Mouse (Mus musculus) cerebellum, adult 11 months (tissue): ENCODE data around the gene Onecut3.
A peak's percentile ranks its signal among the peaks of the same experiment; 100 is the strongest.

Source experiments
- DNase-seq: peaks from one replicate; pipeline ENCODE4 v3.0.0; 2022

Gene Onecut3

DNA sequence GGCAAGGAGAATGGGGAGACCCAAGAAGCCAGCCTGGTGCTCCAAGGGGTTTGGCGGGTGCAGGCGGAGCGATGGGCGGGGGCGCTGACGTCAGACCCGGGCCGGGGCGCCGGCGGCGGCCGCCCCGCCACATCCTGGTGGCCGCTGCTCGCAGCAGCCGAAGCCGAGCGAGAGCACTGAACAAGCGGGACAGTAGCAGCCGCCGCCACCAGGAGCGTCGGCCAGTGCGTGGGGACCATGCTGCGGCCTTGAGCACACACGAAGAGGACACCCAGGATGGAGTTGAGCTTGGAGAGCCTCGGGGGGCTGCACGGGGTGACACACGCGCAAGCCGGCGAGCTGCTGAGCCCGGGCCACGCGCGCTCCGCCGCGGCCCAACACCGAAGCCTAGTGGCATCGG, at the start of gene Onecut3:
Gene Onecut3, plus strand, starts transcription at position 104 of the 400 bp plus-strand sequence.
- DNase-seq: no peak

DNA sequence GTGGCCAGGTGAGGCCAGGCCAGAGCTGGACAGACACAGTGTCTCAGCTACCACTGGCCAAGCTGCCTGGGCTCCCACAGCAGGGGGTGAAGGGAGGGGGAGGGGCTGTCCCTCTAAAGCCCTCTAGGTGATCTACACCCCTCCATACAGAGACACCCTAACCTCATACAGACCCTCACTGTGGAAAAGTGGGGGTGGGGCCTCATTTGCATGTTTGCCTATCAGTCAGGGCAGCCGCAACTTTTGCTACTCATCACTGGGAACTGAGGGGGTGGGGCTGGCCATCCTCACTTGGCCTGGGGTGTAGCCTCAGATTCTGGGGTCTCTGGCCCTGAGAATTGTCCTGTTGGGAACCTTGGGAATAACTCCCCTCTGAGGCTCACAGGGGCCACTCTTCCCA, 49.6 kb upstream of the Onecut3 start:
- DNase-seq: no peak

DNA sequence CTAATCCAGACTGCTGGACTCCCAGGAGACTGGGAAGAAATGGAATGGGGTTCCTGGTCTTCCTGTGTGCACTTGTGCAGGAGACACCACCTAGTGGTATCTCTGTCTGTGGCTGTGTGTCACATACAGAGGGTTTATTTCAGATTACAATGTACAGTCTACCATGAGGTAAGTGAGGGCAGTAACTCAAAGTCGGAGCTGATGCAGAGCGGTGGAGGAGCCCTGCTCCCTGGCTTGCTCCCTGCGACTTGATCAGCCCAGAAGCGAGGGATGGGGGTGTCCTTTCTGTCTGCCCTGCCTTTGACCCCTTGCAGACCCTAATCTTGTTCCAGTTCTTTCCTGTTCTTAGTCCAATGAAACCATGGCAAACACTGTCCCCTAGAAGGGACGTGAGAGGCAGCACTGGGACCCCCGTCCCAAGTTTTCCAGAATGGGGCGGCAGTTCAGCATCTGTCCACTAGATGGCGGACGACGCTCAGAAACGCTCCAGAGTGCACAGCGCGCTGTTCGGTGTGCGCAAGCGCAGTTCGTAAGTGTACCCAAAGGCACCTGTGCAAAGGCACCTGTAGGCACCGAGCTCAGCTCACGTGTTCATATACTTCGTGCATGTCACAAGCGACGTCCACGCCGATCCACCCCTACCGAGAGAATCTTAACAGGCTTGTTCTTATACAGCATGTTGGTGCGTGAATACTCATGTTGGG, 48.6 kb upstream of the Onecut3 start:
- peak; percentile 80 for DNase-seq

DNA sequence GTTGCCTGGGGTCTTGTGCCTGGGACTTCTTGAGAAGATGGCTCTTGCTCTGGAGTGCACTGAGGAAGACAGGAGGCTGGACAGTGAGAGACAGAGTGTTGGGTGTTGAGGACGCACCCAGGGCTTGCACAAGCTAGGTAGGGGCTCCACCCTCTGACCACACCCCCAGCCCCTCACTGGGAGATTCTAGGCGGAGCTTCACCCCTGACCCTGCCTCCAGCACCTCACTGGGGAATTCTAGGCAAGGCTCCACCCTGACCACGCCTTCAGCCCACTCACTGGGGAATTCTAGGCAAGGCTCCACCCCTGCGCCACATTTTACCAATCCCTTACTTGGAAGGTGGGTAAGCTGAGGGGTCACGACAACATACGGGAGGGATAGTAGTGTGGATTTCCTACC, 44.0 kb upstream of the Onecut3 start:
- no peak for DNase-seq

DNA sequence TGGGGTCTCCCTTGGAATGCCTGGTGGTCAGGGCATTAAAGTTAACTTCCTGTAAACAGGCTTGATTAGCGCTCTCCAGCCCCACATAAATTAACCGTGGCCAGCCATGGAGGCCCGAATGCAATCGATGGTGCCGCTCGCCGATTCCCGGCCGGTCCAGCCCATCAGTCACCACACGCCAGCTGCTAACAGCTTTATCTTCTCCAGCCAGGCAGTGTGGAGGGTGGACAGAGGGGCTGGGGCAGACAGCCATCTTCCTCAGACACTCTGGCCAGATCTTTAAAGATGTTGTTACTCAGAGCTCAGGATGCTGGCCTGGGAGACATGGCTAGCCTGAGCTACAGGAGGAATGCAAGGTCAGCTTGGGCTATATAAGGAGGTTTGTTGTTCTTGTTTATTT, 41.0 kb upstream of the Onecut3 start:
- DNase-seq: no peak

DNA sequence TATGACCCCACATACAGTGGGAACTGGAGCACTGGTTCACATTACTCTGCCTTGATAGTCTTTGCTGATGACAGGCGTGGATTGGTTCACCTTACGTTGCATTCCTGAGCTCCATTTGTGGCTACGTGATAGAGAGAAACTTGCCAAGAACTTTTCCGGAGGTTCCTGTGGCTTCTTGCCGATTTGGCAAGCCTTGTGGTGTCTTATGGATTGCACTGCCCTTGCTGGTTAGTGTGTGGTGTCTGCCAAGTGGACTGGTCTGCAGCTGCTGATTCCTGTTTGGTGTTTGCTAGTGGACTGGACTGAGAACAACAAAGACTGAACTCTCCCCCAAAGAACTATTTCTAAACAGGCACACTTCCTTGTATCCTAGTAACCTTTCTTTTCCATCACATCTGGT, 39.9 kb upstream of the Onecut3 start:
- DNase-seq: no peak

DNA sequence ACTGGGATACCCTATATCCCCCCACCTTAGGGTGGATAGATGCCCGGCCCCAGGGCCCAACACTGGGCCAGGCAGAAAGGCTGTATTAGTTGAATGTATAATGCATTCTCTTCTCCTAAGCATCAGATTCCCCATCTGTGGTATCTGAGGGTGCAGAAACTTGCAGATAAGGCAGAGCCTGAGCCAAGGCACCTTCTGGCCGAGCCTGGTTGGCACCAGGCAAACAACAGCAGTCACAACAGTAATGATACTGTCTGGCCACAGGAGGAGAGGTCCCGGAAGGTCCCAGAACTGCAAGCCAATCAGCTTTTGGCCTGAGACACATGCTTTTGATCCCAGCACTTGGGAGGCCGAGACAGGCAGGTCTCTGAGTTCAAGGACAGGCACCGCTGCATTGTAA, 38.9 kb upstream of the Onecut3 start:
- no peak for DNase-seq

DNA sequence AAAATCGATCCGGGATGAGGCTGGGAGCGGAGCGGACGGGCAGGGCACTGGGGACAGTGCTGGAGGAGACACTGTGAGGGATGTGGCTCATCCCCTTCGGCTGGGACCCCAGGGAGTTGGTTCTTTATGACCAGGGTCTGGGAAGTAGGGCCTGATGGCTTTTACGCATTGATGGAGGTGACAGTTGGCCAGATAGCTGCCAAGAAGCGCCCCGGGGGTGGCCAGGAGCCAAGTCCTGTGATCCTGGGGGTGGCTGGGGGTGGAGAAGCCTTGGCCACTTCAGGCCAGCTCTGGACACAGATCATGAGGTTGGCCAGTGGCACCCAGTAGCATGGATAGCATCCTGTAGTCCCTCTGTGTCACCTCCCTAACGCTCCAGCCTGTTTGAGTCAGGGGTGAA, 35.4 kb upstream of the Onecut3 start:
- no peak for DNase-seq

DNA sequence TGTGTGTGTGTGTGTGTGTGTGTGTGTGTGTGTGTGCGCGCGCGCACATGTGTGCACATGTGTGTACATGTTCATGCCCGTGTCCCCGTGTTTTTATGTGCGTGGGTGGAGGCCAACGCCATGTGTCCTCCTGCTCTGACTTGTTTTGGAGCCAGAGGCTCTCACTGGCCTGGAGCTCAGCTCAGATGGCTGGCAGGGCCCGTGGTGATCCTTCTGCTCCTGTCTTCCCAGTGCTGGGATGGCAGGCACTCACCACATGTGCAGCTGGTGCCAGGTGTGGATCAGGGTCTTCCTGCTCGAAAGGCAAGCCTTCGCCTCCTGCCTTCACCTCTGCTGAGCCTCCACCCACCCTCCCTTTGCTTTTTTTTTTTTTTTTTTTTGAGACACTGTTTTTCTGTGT, 35.0 kb upstream of the Onecut3 start:
- DNase-seq: no peak

DNA sequence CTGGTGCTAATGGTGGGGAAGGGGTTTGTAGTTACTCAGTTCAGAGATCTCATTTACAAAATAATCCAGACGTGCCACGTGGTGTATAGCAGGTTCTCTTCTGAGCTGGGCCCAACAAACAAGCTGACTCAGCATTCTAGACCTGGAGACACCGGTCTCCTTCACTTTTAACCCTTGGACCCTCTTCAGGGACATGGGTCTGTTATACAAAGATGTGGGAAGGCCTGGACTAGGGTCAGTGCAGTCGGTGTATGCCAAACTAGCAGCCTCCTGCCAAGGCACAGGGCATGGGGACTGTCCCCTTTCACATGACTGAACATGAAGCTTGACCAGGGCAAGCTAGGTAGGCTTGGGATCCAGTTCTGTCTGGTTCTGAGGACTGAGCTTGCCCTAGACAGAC, 34.3 kb upstream of the Onecut3 start:
- DNase-seq: no peak

DNA sequence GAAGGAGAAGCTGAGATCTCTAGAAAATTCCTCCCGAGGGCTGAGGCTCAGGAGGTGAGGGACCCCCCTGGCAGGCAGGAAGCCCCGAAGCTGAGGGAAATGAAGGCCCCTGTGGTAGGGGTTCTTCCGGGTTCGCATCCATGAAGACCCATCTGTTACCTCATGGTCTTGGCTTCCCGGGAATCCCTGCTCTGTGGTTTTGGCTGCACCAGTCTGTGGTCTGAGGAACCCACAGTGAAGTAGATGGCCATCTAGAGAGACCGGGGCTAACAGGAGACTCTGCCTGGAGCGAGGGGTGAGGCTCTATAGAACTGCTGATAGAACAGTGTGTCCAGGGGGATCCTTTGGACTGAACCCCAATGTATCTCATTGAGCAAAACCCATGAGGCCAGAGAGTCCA, 33.3 kb upstream of the Onecut3 start:
- DNase-seq: no peak

DNA sequence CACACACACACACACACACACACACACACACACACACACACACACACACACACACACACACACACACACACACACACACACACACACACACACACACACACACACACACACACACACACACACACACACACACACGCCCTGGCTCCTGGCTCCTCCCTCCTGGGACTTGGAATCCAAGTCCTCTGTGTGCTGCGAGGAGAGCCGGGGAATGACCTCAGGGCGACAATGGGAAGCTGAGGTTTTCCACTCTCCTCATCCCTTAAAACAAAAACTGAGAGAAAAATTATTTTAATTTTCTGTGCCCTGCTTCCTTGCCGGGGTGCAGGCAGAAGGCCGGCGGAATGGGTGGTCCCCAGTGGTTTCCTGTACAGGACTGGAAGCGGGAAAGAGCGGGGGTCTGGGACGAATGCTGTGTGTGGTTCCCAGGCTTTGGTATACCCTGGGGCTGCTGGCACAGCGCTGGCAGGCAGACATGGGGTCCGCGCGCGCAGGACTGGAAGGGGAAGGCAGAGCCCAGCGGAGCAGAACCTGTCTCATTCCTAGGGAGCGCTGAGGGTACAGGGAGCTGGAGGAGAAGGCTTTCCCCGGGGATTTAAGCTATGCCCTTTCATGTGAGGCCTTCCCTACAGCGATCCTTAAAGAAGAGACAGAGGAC, 30.1 kb upstream of the Onecut3 start:
- DNase-seq: no peak

DNA sequence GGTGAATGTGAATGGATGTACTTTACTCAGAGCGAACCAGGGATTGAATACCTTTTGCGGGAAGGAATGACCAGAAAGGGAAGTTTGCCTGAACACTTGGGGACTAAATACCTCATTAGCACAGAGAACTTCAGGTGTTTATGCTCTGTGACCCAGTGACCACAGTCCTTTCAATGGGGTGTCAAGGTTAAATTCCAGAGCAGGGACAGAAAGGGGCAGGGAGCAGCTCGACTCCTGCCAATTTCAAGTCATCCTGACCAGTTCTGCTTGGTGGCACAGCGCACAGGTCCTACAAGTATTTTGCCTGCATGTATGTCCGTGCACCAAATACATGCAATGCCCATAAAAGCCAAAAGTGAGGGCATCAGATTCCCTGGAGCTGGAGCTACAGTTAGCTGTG, 29.6 kb upstream of the Onecut3 start:
- no peak for DNase-seq

DNA sequence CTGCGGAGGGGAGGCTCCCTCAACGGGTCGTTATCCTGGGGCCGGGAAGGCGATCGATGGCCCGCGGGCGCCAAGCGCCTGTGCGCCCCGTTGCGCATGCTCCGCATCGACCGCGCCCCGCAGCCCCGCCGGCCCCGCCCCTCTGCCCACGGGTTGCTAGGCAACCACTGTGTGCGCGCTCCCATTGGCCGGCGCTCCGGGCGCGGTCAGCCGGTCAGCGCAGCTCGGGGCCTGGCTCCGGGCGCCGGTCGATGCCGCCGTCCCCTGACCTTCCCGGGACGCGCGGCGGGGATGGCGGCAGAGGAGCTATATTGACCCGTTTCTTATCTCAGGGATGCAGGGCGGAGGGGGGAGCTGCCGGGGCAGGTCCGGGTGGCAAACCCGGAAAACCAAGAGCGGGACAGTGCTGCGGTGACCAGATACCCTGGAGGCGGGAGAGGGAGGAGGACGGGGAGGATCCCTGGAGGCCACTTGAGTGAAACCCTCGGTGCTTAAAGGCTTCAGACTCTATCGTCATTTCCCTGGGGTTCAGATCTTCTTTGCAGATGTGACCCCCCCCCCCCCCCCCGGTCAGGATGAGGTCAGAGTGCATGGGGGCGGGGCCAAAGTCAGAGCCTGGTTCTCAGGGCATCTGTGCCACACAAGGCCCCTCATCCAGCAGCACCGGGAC, 19.2 kb upstream of the Onecut3 start:
- DNase-seq: peak; percentile 91

DNA sequence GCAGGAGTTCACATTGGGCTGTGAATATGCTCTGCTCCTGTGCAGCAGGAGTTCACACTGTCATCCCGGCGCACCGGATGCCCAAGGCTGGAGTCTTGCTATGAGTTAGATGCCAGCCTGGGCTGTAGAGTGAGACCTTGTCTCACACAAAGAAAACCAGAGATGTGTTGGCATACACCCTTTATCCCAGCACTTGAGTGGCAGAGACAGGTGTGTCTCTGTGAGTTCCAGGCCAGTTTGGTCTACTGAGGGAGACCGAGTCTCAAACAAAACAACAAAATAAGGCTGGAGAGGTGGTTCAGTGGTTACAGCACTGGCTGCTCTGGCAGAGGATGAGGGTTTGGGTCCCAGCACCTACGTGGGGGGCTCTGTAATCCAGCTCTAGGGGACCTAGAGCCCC, 16.1 kb upstream of the Onecut3 start:
- no peak for DNase-seq

DNA sequence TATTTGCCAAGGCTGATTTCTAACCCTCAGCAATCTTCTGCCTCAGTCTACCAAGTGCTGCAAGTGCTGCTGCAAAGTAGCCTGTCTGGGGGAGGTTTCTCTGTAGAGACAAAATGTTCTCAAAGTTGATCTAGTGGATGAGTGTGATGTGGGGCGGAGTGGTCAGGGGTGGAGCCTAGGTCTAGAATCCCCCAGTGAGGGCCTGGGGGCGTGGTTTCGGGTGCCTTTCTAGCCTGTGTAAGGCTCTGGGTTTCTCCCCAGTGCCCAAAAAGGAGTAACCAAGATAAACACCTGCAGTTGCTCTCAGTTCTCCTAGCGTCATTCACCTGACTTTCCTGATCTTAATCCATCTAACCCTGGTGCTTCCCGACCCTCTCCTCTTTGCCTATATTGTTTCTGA, 13.6 kb upstream of the Onecut3 start:
- no peak for DNase-seq

DNA sequence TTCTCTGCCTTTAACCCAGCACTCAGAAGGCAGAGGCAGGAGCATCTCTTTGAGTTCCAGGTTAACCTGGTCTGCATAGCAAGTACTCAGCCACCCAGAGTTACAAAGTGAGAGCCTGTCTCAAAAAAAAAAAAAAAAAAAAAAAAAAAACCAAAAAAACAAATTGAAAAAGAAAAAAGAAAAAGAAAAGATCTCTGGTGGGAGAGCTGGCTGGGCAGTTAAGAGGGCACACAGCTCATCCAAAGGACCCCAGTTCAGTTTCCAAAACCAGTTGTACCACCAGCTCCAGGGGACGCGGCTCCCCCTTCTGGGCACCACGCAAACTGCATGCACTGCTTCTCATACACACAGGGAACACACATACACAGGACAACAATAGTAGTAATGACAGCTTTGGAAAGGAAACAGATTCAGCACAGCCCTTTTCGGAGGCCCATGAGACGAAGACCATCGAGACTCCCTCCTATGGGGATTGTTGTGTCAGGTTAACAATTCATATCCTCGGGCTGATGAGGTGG, 7.7 kb upstream of the Onecut3 start:
- no peak for DNase-seq

DNA sequence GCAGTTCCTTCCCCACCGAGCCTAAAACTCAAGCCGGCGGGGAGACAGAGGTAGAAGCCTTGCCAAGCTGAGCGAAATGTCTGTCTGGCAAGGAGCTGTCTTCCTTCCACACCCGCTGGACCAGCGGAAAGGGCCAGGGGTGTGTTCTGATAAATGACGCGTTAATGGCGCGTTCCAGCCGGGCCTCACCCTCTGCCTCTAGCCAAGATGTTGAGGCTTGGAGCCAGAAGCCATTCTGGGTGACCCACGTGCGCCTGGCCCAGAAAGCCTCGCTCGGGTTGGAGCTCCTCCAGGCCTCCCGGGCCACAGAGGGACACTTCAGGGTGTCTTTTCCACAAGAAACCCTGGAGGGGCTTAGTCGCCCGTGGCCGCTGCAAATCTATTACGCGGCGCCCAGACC, 4.6 kb upstream of the Onecut3 start:
- no peak for DNase-seq

DNA sequence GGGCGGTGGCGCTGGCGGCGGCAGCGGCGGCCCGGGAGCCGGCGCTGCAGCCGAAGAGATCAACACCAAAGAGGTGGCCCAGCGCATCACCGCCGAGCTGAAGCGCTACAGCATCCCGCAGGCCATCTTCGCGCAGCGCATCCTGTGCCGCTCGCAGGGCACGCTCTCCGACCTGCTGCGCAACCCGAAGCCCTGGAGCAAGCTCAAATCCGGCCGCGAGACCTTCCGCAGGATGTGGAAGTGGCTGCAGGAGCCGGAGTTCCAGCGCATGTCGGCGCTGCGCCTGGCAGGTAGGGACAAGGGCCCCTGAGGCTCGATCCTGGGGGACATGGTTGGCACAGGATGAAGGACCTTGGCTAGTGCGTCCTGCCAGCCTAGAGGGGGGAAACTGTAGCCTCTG, 1.3 kb downstream of the Onecut3 start:
- DNase-seq: no peak

DNA sequence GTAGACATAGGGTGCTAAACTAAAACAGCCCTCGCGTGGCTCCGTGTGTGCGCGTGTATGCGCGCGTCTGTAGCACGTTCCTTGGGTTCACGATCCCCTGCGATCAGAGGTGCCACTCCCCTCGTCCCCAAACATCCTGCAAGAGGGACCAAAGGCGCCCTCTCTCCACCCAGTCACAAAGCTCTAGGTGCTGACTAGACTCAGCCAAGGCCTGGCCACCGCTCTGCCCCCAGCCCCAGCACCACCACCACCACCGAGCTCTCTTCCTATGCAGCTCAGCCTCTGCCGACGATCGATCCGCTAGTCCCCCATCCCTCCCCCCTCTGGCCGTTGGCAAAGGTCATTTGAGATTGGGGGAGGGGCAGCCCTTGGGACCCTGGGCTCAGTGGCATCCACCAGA, 1.8 kb downstream of the Onecut3 start:
- DNase-seq: no peak

DNA sequence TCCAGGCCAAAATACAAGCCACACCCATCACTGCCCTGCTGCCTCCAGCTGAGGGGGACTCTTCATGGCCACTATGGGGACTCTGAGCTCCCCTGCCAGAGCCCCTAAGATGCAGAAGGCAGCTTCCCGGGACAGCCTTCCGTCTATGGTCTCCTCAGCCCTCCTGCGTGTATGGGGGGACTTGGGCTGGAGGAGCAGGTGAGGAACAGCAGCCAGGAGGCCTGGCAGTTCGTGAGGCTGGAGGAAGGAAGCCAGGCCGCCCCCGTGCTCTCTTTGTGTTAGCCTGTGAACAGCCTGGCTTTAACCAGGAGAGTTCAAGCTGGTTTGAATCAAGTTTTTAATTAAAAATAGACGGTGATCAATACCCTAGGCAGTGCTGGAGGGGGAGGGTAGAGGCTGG, 7.7 kb downstream of the Onecut3 start:
- DNase-seq: no peak

DNA sequence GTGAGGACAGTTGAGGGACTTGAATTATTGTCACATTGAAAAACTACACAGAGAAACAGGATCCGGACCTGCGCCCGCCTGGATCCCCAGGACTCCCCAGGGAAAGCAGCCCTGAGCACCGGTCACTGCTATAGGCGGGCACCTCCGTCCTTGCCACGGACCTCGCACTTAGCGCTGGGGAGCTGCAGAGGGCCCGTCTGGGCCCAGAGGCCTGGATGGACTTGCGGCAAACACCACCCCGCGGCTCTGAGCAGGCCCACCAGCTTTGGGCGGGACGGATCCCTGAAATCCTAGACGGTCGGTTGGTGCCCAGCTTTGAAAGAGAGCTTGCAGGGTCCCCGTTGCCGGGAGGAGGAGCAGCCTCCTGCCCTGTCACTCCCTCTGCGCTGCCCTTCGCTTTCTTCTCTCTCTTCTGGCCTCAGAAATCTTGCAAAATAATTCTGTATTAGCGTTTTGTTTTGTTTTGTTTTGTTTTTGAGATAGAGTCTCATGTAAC, 8.2 kb downstream of the Onecut3 start:
- DNase-seq: no peak

DNA sequence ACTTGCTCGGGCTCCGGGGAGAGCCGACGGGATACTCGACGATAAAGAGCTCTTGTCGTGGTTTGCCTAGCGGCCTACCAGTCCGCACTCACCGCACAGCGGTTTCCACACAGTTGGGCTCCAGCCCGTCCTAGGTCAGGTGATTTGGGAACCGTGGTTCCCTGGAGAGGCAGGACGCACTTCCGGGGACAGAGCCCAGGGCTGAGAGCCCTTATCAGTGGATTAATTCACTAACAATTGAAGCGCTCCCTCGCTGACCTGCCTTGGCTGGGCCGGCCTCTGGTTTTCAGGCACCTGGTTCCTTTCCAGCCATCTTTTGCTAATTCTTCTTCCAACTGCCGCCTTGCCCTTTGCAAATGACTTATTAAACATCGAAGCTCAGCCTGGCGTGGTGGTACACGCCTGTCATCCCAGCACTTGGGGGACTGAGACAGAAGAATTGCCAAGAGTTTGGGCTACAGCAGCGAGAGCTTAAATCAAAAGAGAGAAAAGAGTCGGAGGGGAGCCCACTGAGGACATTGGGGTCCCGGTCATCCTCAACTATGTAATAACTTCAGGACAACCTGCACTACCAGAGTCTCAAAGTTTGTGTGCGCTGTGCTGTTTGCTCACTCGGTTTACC, 9.1 kb downstream of the Onecut3 start:
- no peak for DNase-seq

DNA sequence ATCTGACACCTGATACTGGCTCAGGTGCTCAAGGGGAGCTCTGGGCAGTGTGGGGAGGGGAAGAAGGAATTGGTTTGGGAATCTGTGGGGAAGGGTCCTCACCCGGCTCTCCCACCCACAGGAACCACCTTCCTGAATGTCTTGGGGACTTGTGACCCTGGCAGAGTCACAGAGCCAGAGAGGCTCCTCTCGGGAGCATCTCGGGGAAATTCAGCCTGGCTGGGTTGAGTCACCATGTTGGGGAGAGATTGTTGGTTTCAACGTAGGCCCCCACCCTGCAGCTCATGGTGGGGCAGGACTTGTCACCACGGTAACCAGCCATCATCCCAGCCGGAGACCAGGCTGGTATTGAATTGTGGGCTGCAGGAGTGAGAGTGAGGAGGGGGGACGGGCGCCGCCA, 10.1 kb downstream of the Onecut3 start:
- no peak for DNase-seq
